In the genomic region with DNA sequence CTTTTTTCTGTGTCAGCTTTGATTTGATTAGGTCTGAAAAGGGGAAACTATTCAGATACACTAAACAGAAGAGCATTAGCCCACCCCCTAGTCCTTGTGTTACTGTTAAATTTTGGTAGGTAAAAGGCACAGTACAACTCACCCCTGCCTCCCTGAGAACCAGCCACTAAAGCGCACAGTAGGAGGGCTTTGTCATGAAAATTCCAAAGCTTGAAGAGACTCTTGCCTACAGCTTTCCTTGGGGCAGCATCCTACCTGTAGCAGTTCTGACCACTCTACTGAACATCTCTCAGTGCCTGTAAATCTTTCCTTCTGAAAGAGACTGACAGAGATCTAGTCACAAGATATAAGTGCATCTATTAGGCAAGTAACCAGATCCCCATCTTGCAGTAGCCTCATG, we compare ENCODE assay signal across 19 mouse cellular contexts.
"Had no signal": no experiment of that assay in that cellular context is flagged by ENCODE, and none has a peak within 500 bp of the region (broad histone marks: within the 10 kb centered on the region; RNA-seq: fewer than 3 reads in every experiment).

No protein-coding gene starts in this region.

- H3K9me3 ChIP-seq: liver, embryonic 12.5 days; liver, embryonic 15.5 days; stomach, embryonic 15.5 days had no signal

- H3K27me3 ChIP-seq: limb, embryonic 12.5 days; limb, embryonic 15.5 days; liver, embryonic 12.5 days; liver, embryonic 15.5 days; midbrain, embryonic 13.5 days; neural tube, embryonic 13.5 days; stomach, embryonic 15.5 days had no signal

- DNase-seq: kidney, adult 2 months; kidney, postnatal 10 days; kidney, postnatal 36 days; layer of hippocampus, postnatal 36 days; left cerebral cortex, postnatal 4 days; lung, adult 2 months; lung, postnatal 14 days; thymus, postnatal 25 days had no signal

- H3K9ac ChIP-seq: limb, embryonic 12.5 days; limb, embryonic 15.5 days; liver, embryonic 12.5 days; liver, embryonic 15.5 days; midbrain, embryonic 13.5 days; neural tube, embryonic 13.5 days; stomach, embryonic 15.5 days had no signal

- H3K4me3 ChIP-seq: limb, embryonic 12.5 days; limb, embryonic 15.5 days; liver, embryonic 12.5 days; liver, embryonic 15.5 days; midbrain, embryonic 13.5 days; myocyte; neural tube, embryonic 13.5 days; stomach, embryonic 15.5 days had no signal

- H3K4me1 ChIP-seq: liver, embryonic 12.5 days; stomach, embryonic 15.5 days had no signal

- ATAC-seq: intestine, postnatal 0 days; liver, embryonic 12.5 days; midbrain, embryonic 13.5 days; midbrain, embryonic 16.5 days had no signal

- H3K4me2 ChIP-seq: limb, embryonic 12.5 days; limb, embryonic 15.5 days; liver, embryonic 12.5 days; liver, embryonic 15.5 days; midbrain, embryonic 13.5 days; neural tube, embryonic 13.5 days; stomach, embryonic 15.5 days had no signal

- H3K36me3 ChIP-seq: liver, embryonic 15.5 days; stomach, embryonic 15.5 days had no signal

- H3K27ac ChIP-seq: limb, embryonic 12.5 days; limb, embryonic 15.5 days; liver, embryonic 12.5 days; liver, embryonic 15.5 days; macrophage; midbrain, embryonic 13.5 days; neural tube, embryonic 13.5 days; stomach, embryonic 15.5 days had no signal
